Mouse (Mus musculus): Measurements from ENCODE around the gene Gm11127.
"Not testable (repeated sequence)": the region's sequence is repeated elsewhere in the genome, so short reads cannot be mapped to it uniquely, and the experiment has no call there.

Gene Gm11127

GRCm38 (mm10) chr17:36031583-36032331 lies 26.4 kb downstream of the Gm11127 start:
- DNase-seq (ENCODE audit: low read depth, low spot score), result not testable (repeated sequence)

GRCm38 (mm10) chr17:36030703-36031582 lies 27.2 kb downstream of the Gm11127 start:
- DNase-seq (ENCODE audit: low read depth, low spot score), result not testable (repeated sequence)

GRCm38 (mm10) chr17:36030046-36030702 lies 28.0 kb downstream of the Gm11127 start:
- not testable (repeated sequence) for DNase-seq (ENCODE audit: low read depth, low spot score)

GRCm38 (mm10) chr17:36028879-36029619 lies 29.1 kb downstream of the Gm11127 start:
- no peak for DNase-seq (ENCODE audit: low read depth, low spot score)

GRCm38 (mm10) chr17:36027663-36028062 lies 30.5 kb downstream of the Gm11127 start:
- no peak for DNase-seq (ENCODE audit: low read depth, low spot score)

GRCm38 (mm10) chr17:36025901-36026300 lies 32.3 kb downstream of the Gm11127 start:
- DNase-seq (ENCODE audit: low read depth, low spot score), result no peak

GRCm38 (mm10) chr17:36025197-36025596 lies 33.0 kb downstream of the Gm11127 start:
- DNase-seq (ENCODE audit: low read depth, low spot score), result no peak

- DNase-seq (ENCODE audit: low read depth, low spot score), result no peak
These were observed 34.2 kb downstream of the Gm11127 start for GRCm38 (mm10) chr17:36023710-36024654.

- DNase-seq (ENCODE audit: low read depth, low spot score), result no peak
These were observed 35.2 kb downstream of the Gm11127 start for GRCm38 (mm10) chr17:36022922-36023321.

- DNase-seq (ENCODE audit: low read depth, low spot score), result no peak
These were observed 36.1 kb downstream of the Gm11127 start for GRCm38 (mm10) chr17:36022098-36022497.

- DNase-seq (ENCODE audit: low read depth, low spot score), result no peak
These were observed 36.9 kb downstream of the Gm11127 start for GRCm38 (mm10) chr17:36021309-36021708.

- DNase-seq (ENCODE audit: low read depth, low spot score), result no peak
These were observed 37.7 kb downstream of the Gm11127 start, which contains the start of gene H2-T24 for GRCm38 (mm10) chr17:36020191-36021073. H2-T24 (minus strand) TSS chr17:36020560.

GRCm38 (mm10) chr17:36019519-36019918 lies 38.7 kb downstream of the Gm11127 start:
- DNase-seq (ENCODE audit: low read depth, low spot score), result no peak

- DNase-seq (ENCODE audit: low read depth, low spot score), result no peak
These were observed 39.2 kb downstream of the Gm11127 start for GRCm38 (mm10) chr17:36018979-36019378.

GRCm38 (mm10) chr17:36017046-36017445 lies 41.1 kb downstream of the Gm11127 start:
- DNase-seq (ENCODE audit: low read depth, low spot score), result no peak

GRCm38 (mm10) chr17:36014977-36015376 lies 43.2 kb downstream of the Gm11127 start:
- DNase-seq (ENCODE audit: low read depth, low spot score), result no peak

Measured in telencephalon, adult 2 months (tissue).